Mouse (Mus musculus) spleen, adult 2 months (tissue): Measurements from ENCODE around the gene Gba2.

Experiments
- CTCF ChIP-seq: fragments of 200-500 bp; IDR thresholded peaks from 2 replicates; pipeline ENCODE4 v1.5.1; 2011; ENCODE audit warnings: mild to moderate bottlenecking, inconsistent platforms; ENCODE audit not compliant: insufficient read depth, insufficient read length, insufficient replicate concordance; ENCODE audit errors: extremely low read depth
- POLR2A ChIP-seq: fragments of 200-500 bp; IDR thresholded peaks from 2 replicates; pipeline ENCODE4 v1.6.1; 2011; ENCODE audit warnings: low read depth, low read length, inconsistent platforms

- no peak for TF ChIP-seq CTCF
- no peak for TF ChIP-seq POLR2A
Observed at GRCm38 (mm10) chr4:43598200-43598599, 19.5 kb upstream of the Gba2 start.
